Mouse (Mus musculus) heart, embryonic 12.5 days (tissue): ENCODE measurements around the gene Igsf21. TPM values are rescaled to one million over a fixed set of nuclear protein-coding genes. Genes with fewer than 3 reads are reported as not detected.

Experiments used
- ATAC-seq: fragments of 200-750 bp; cut with Nextera tagmentation; 2 replicates; pipeline ENCODE4 v1.8.0; 2017; ENCODE audit warnings: moderate TSS enrichment, moderate library complexity; ENCODE audit not compliant: insufficient number of reproducible peaks, low FRiP score
- H3K27ac ChIP-seq: fragments of 300-500 bp; sonication (generic); 2 replicates; pipeline ENCODE4 v1.5.1; 2016; ENCODE audit warnings: mild to moderate bottlenecking, moderate library complexity; ENCODE audit not compliant: poor library complexity, severe bottlenecking
- H3K27me3 ChIP-seq: fragments of 300-500 bp; sonication (generic); replicated peaks from 2 replicates; pipeline ENCODE4 v1.6.1; 2016; ENCODE audit warnings: mild to moderate bottlenecking, moderate library complexity
- H3K36me3 ChIP-seq: fragments of 300-500 bp; sonication (generic); 2 replicates; pipeline ENCODE4 v1.6.1; 2016; ENCODE audit warnings: mild to moderate bottlenecking, moderate library complexity
- H3K4me1 ChIP-seq: fragments of 300-500 bp; sonication (generic); replicated peaks from 2 replicates; pipeline ENCODE4 v1.6.1; 2016; ENCODE audit warnings: mild to moderate bottlenecking
- H3K4me2 ChIP-seq: fragments of 300-500 bp; sonication (generic); 2 replicates; pipeline ENCODE4 v1.6.1; 2016; ENCODE audit warnings: mild to moderate bottlenecking, moderate library complexity
- H3K4me3 ChIP-seq: fragments of 300-500 bp; sonication (generic); 2 replicates; pipeline ENCODE4 v1.5.1; 2016; ENCODE audit warnings: mild to moderate bottlenecking
- H3K9ac ChIP-seq: fragments of 300-500 bp; sonication (generic); 2 replicates; pipeline ENCODE4 v1.6.1; 2016; ENCODE audit warnings: mild to moderate bottlenecking, moderate library complexity
- H3K9me3 ChIP-seq: fragments of 300-500 bp; sonication (generic); replicated peaks from 2 replicates; pipeline ENCODE4 v1.6.1; 2016; ENCODE audit warnings: mild to moderate bottlenecking, moderate library complexity
- WGBS: fragments of 180-500 bp; shearing (Covaris S2); methylation state at CpG from one replicate; pipeline ENCODE4 v1.1.7; 2016; 5-methylcytosine and 5-hydroxymethylcytosine counted together
- polyA plus RNA-seq: library from polyadenylated mRNA; unstranded; fragments of >200 nt; fragmentation: Nextera tagmentation; extraction: Ambion mirVana; gene quantifications from 2 replicates; pipeline ENCODE4 v1.2.1, GENCODE M21; 2016

The Igsf21 gene
- polyA plus RNA-seq, 1 experiment from 2014 or later = 0.17 TPM

- Histone ChIP-seq H3K9ac (no peak overlapping the region), H3K4me2 (no peak overlapping the region; the same call in 1 of the 2 replicates), H3K4me3 (no peak overlapping the region), H3K27ac (no peak overlapping the region), H3K36me3 (no peaks in the 10 kb centered on the region), H3K27me3 (peaks cover 45% of the 10 kb centered on the region), H3K9me3 (peaks cover 10% of the 10 kb centered on the region), H3K4me1 (0 out of 2 replicates have a peak, but pooled peaks cover 4% of the 10 kb centered on the region)
- WGBS = 30% methylated on average over 12 of the region's 12 CpGs
- no peak for ATAC-seq
Measured at GRCm38 (mm10) chr4:140043953-140044352, 202.6 kb downstream of the Igsf21 start.

- Histone ChIP-seq H3K27ac (no peak overlapping the region), H3K9ac (no peak overlapping the region), H3K4me2 (no peak overlapping the region), H3K27me3 (peaks cover 79% of the 10 kb centered on the region), H3K4me1 (peaks cover 13% of the 10 kb centered on the region), H3K9me3 (peaks cover 10% of the 10 kb centered on the region), H3K36me3 (no peaks in the 10 kb centered on the region), H3K4me3 (no peak overlapping the region)
- whole genome bisulfite sequencing = 4% methylated on average over 26 of the region's 26 CpGs
- ATAC-seq = no peak
Measured at GRCm38 (mm10) chr4:140038586-140039411, 207.8 kb downstream of the Igsf21 start.

- ATAC-seq = 0 out of 2 replicates have a peak, but pooled peaks have one; percentile 25
- no peaks in the 10 kb centered on the region for H3K36me3 ChIP-seq
- H3K4me1 ChIP-seq = peaks cover 12% of the 10 kb centered on the region
- H3K4me3 ChIP-seq = no peak overlapping the region
- peaks cover 80% of the 10 kb centered on the region for H3K27me3 ChIP-seq
- H3K4me2 ChIP-seq = peak overlapping the region; percentile 30
- no peak overlapping the region for H3K27ac ChIP-seq
- H3K9me3 ChIP-seq = peaks cover 10% of the 10 kb centered on the region
- no peak overlapping the region for H3K9ac ChIP-seq
- WGBS = 2% methylated on average over 13 of the region's 13 CpGs
Measured at GRCm38 (mm10) chr4:140037784-140038387, 208.7 kb downstream of the Igsf21 start.

- Histone ChIP-seq H3K9me3 (peaks cover 2% of the 10 kb centered on the region; the same call in 1 of the 2 replicates), H3K4me1 (peaks cover 12% of the 10 kb centered on the region), H3K36me3 (no peaks in the 10 kb centered on the region), H3K9ac (no peak overlapping the region), H3K27ac (no peak overlapping the region), H3K4me2 (no peak overlapping the region), H3K4me3 (no peak overlapping the region), H3K27me3 (peaks cover 66% of the 10 kb centered on the region)
- 59% methylated on average over 15 of the region's 15 CpGs for WGBS
- ATAC-seq = no peak
Measured at GRCm38 (mm10) chr4:140035232-140035631, 211.4 kb downstream of the Igsf21 start.

DNA sequence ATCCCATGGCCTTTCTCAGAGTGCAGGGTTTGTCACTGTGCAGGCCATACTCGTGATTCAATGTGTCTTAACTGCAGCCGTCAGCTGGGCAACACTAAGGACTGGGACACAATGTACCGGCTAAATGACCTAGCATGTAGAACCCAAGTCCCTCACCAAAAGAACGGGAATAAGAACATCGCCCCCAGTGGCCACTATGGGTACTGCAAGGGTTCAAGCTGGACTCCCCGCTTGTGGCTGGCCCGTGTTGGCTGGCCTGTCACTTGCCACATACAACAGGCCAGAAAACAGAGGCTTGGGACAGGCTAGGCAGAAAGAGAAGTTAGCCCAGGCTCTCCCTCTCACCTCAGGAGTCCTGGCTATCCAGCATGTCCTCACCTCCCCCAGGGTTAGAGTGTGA is 213.2 kb downstream of the Igsf21 start:
- H3K9ac ChIP-seq = no peak overlapping the region
- no peaks in the 10 kb centered on the region for H3K36me3 ChIP-seq
- no peak overlapping the region for H3K4me3 ChIP-seq
- no peaks in the 10 kb centered on the region for H3K9me3 ChIP-seq
- H3K4me2 ChIP-seq = no peak overlapping the region
- H3K27me3 ChIP-seq = peaks cover 48% of the 10 kb centered on the region
- H3K4me1 ChIP-seq = peaks cover 12% of the 10 kb centered on the region
- WGBS = 33% methylated on average over 7 of the region's 7 CpGs
- H3K27ac ChIP-seq = no peak overlapping the region
- no peak for ATAC-seq

DNA sequence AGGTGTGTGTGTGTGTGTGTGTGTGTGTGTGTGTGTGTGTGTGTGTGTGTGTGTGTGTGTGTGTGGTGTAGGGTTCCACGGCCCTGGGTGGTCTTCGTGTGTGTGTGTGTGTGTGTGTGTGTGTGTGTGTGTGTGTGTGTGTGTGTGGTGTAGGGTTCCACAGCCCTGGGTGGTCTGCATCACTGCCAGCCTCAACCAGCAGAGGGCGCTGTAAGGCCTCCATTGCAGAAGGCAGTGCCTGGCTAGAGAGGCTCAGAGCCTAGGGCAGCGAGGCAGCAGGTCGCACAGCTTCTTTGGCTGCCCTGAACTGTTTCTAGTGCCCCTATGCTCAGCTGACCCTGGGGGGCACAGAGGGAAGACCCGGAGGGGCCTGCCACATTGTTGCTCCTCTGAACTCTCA is 216.2 kb downstream of the Igsf21 start:
- H3K27ac ChIP-seq = no peak overlapping the region
- no peaks in the 10 kb centered on the region for H3K4me1 ChIP-seq
- H3K9me3 ChIP-seq = 0 out of 2 replicates have a peak, but pooled peaks cover 3% of the 10 kb centered on the region
- H3K27me3 ChIP-seq = peaks cover 18% of the 10 kb centered on the region
- no peak overlapping the region for H3K4me2 ChIP-seq
- no peaks in the 10 kb centered on the region for H3K36me3 ChIP-seq
- H3K4me3 ChIP-seq = no peak overlapping the region
- no peak for ATAC-seq
- no peak overlapping the region for H3K9ac ChIP-seq
- 40% methylated on average over 4 of the region's 6 CpGs for WGBS

GRCm38 (mm10) chr4:140030040-140030386 is 216.6 kb downstream of the Igsf21 start:
- no peak overlapping the region for H3K4me3 ChIP-seq
- no peak overlapping the region for H3K4me2 ChIP-seq
- H3K9me3 ChIP-seq = 0 out of 2 replicates have a peak, but pooled peaks cover 3% of the 10 kb centered on the region
- H3K4me1 ChIP-seq = no peaks in the 10 kb centered on the region
- no peak overlapping the region for H3K9ac ChIP-seq
- WGBS = 47% methylated on average over 5 of the region's 5 CpGs
- no peak for ATAC-seq
- peaks cover 15% of the 10 kb centered on the region for H3K27me3 ChIP-seq
- H3K27ac ChIP-seq = no peak overlapping the region
- no peaks in the 10 kb centered on the region for H3K36me3 ChIP-seq

GRCm38 (mm10) chr4:140029324-140030039 is 217.1 kb downstream of the Igsf21 start:
- Histone ChIP-seq H3K9ac (no peak overlapping the region), H3K27ac (no peak overlapping the region), H3K36me3 (no peaks in the 10 kb centered on the region), H3K4me1 (no peaks in the 10 kb centered on the region), H3K4me2 (no peak overlapping the region), H3K27me3 (peaks cover 10% of the 10 kb centered on the region), H3K4me3 (no peak overlapping the region), H3K9me3 (0 out of 2 replicates have a peak, but pooled peaks cover 3% of the 10 kb centered on the region)
- 63% methylated on average over 9 of the region's 9 CpGs for WGBS
- no peak for ATAC-seq

GRCm38 (mm10) chr4:140023833-140024232 is 222.8 kb downstream of the Igsf21 start:
- H3K4me2 ChIP-seq = no peak overlapping the region
- no peak overlapping the region for H3K4me3 ChIP-seq
- ATAC-seq = no peak
- no peak overlapping the region for H3K27ac ChIP-seq
- 0 out of 2 replicates have a peak, but pooled peaks cover 22% of the 10 kb centered on the region for H3K27me3 ChIP-seq
- no peak overlapping the region for H3K9ac ChIP-seq
- H3K36me3 ChIP-seq = no peaks in the 10 kb centered on the region
- no peaks in the 10 kb centered on the region for H3K4me1 ChIP-seq
- 0 out of 2 replicates have a peak, but pooled peaks cover 3% of the 10 kb centered on the region for H3K9me3 ChIP-seq
- 68% methylated on average over 6 of the region's 6 CpGs for WGBS

DNA sequence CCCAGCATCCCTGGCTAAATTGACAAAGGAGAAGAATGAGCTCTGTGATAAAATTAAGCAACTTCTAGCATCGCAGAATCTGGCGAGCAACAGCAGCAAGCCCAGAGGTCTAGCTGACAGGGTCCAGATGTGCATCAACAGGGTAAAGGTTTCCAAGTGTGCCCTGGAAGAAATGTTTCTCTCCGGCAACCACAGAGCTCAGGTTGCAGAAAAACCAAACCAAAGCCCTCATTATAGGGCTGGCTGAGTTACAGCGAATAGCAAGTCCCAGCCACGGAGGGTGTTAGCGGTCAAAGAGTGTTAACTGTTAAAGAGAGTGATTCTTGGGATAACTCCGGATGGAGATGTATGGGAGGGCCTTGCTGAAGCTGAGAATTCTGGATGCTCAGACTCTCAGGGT is 230.7 kb downstream of the Igsf21 start:
- no peaks in the 10 kb centered on the region for H3K4me1 ChIP-seq
- ATAC-seq = no peak
- H3K27me3 ChIP-seq = peaks cover 13% of the 10 kb centered on the region; the same call in 1 of the 2 replicates
- H3K36me3 ChIP-seq = no peaks in the 10 kb centered on the region
- no peak overlapping the region for H3K27ac ChIP-seq
- H3K4me3 ChIP-seq = no peak overlapping the region
- H3K4me2 ChIP-seq = no peak overlapping the region
- WGBS = 58% methylated on average over 7 of the region's 7 CpGs
- no peak overlapping the region for H3K9ac ChIP-seq
- H3K9me3 ChIP-seq = no peaks in the 10 kb centered on the region; the same call in 1 of the 2 replicates
